Mouse (Mus musculus): Measurements from ENCODE around the gene Cbfa2t3. TPM values are rescaled to one million over a fixed set of nuclear protein-coding genes. Genes with fewer than 3 reads are reported as not detected.

Gene Cbfa2t3
- polyA plus RNA-seq, 1 experiment from 2014 or later: 4.8 TPM

GRCm38 (mm10) chr8:122618660-122619378, 80.1 kb downstream of the Cbfa2t3 start:
- Histone ChIP-seq H3K9ac (ENCODE audit: low read length) (no peak overlapping the region), H3K27ac (ENCODE audit: low read length) (no peak overlapping the region), H3K36me3 (ENCODE audit: control insufficient read depth, insufficient read depth) (peaks cover 4% of the 10 kb centered on the region; the same call in 1 of the 2 replicates), H3K4me3 (ENCODE audit: low read length) (no peak overlapping the region), H3K4me2 (ENCODE audit: low read depth, low read length) (no peak overlapping the region), H3K9me3 (replicated peaks; ENCODE audit: control insufficient read depth, low read length) (no peaks in the 10 kb centered on the region), H3K27me3 (ENCODE audit: control insufficient read depth, insufficient read depth, low read length) (no peaks in the 10 kb centered on the region), H3K4me1 (ENCODE audit: control insufficient read depth, insufficient read depth, low read length) (peaks cover 3% of the 10 kb centered on the region)
- ATAC-seq (replicated peaks; ENCODE audit: extremely low read depth, insufficient read depth, low FRiP score): no peak
- WGBS: 68% methylated on average over 6 of the region's 6 CpGs

- Histone ChIP-seq H3K9me3 (replicated peaks; ENCODE audit: control insufficient read depth, low read length) (no peaks in the 10 kb centered on the region), H3K4me1 (ENCODE audit: control insufficient read depth, insufficient read depth, low read length) (peaks cover 3% of the 10 kb centered on the region), H3K27ac (ENCODE audit: low read length) (no peak overlapping the region), H3K27me3 (ENCODE audit: control insufficient read depth, insufficient read depth, low read length) (no peaks in the 10 kb centered on the region), H3K9ac (ENCODE audit: low read length) (no peak overlapping the region; the same call in 1 of the 2 replicates), H3K36me3 (ENCODE audit: control insufficient read depth, insufficient read depth) (peaks cover 4% of the 10 kb centered on the region; the same call in 1 of the 2 replicates), H3K4me3 (ENCODE audit: low read length) (no peak overlapping the region), H3K4me2 (ENCODE audit: low read depth, low read length) (no peak overlapping the region)
- ATAC-seq (replicated peaks; ENCODE audit: extremely low read depth, insufficient read depth, low FRiP score): no peak
- 29% methylated on average over 5 of the region's 7 CpGs for WGBS
Measured at GRCm38 (mm10) chr8:122617947-122618546, 80.9 kb downstream of the Cbfa2t3 start.

DNA sequence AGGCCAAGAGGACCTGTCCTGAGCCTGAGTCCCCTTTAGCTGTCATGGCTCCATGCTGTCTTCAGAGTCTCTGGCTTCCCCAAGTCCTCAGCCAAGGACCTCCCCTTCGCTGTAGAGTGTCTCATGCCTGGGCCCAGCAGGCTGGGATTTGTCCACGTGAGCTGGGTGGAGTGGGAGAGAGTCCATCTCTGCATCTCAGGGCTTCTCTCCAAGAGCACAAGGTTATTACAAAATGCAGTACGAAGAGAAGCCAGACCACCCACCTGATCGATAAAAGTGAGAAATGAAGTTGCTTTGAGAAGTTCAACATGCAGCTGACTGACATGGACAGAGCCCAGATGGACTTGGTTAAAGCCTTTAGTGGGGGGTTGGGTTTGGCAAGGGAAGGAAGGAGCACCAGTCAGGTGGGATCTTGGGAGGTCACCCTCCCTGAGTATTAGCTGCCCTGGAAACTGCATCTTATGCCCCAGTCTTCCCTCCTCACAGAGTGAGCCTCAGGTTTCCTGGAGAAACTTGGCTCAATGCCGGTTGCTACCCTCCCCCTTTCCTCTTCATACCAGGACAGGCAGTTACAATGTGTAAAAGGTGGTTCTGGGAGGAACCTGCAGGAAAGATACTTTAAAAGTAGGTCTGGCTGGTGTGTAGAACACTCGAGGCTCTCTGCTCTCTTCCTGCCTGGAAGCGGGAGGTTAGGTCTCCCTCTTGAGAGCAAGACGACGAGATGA, 82.6 kb downstream of the Cbfa2t3 start:
- H3K9ac ChIP-seq (ENCODE audit: low read length): no peak overlapping the region
- H3K36me3 ChIP-seq (ENCODE audit: control insufficient read depth, insufficient read depth): peaks cover 4% of the 10 kb centered on the region; the same call in 1 of the 2 replicates
- ATAC-seq (replicated peaks; ENCODE audit: extremely low read depth, insufficient read depth, low FRiP score): no peak
- H3K4me2 ChIP-seq (ENCODE audit: low read depth, low read length): no peak overlapping the region
- H3K9me3 ChIP-seq (replicated peaks; ENCODE audit: control insufficient read depth, low read length): no peaks in the 10 kb centered on the region
- no peaks in the 10 kb centered on the region for H3K27me3 ChIP-seq (ENCODE audit: control insufficient read depth, insufficient read depth, low read length)
- peaks cover 13% of the 10 kb centered on the region for H3K4me1 ChIP-seq (ENCODE audit: control insufficient read depth, insufficient read depth, low read length)
- H3K4me3 ChIP-seq (ENCODE audit: low read length): no peak overlapping the region
- WGBS: 62% methylated on average over 9 of the region's 9 CpGs
- no peak overlapping the region for H3K27ac ChIP-seq (ENCODE audit: low read length)

- H3K27me3 ChIP-seq (ENCODE audit: control insufficient read depth, insufficient read depth, low read length): no peaks in the 10 kb centered on the region
- under 1% methylated on average over 56 of the region's 57 CpGs for WGBS
Measured at GRCm38 (mm10) chr8:122611295-122612133, 87.4 kb downstream of the Cbfa2t3 start, which contains the start of the genes Galns and Trappc2l. Galns (minus strand) TSS chr8:122611463. Trappc2l (plus strand) TSS chr8:122611640.

DNA sequence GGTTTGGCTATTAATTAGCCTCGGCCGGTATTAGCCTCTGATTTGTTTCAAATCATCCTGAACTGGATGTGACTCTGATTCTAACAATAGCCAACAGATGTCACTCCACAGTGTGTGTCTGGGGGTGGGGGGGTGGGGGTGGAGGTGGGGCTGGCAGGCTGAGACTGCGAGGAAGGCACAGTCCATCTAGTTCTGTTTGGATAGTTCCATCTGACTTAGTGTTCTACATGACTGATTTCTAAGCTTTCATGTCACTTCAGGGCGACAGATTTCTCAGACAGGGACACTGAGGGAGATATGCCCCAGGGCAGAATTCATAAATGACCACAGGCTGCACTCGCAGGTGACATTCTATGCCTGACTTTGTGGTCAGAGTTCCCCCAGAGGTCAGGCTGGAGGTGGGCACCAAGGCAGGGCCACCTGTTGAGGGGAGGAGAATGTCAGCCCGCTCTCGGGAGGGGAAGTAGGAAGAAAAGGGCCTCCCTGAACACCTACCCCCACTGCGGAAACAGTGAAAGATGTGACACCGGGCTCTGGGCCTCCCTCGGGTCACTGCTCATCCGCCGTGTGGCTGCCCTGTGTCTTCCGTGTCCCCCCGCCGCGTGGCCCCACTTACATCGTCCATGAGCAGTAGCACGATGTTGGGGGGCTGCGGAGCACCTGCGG, 88.2 kb downstream of the Cbfa2t3 start:
- peak overlapping the region; percentile 86 for H3K9ac ChIP-seq (ENCODE audit: low read length)
- H3K4me1 ChIP-seq (ENCODE audit: control insufficient read depth, insufficient read depth, low read length): peaks cover 17% of the 10 kb centered on the region
- peak; percentile 19 for ATAC-seq (replicated peaks; ENCODE audit: extremely low read depth, insufficient read depth, low FRiP score)
- H3K27ac ChIP-seq (ENCODE audit: low read length): peak overlapping the region; percentile 78
- H3K36me3 ChIP-seq (ENCODE audit: control insufficient read depth, insufficient read depth): peaks cover 4% of the 10 kb centered on the region; the same call in 1 of the 2 replicates
- peak overlapping the region; percentile 81 for H3K4me3 ChIP-seq (ENCODE audit: low read length)
- H3K9me3 ChIP-seq (replicated peaks; ENCODE audit: control insufficient read depth, low read length): no peaks in the 10 kb centered on the region
- H3K4me2 ChIP-seq (ENCODE audit: low read depth, low read length): peak overlapping the region; percentile 92
- WGBS: 3% methylated on average over 20 of the region's 20 CpGs
- H3K27me3 ChIP-seq (ENCODE audit: control insufficient read depth, insufficient read depth, low read length): no peaks in the 10 kb centered on the region

More at GRCm38 (mm10) chr8:122611295-122612133, 87.4 kb downstream of the Cbfa2t3 start, which contains the start of the genes Galns and Trappc2l:
- Histone ChIP-seq H3K4me2 (ENCODE audit: low read depth, low read length) (peak within 1 kb of the TSS; percentile 93), H3K4me1 (ENCODE audit: control insufficient read depth, insufficient read depth, low read length) (peaks cover 17% of the 10 kb centered on the region), H3K4me3 (ENCODE audit: low read length) (peak within 1 kb of the TSS; percentile 81), H3K9me3 (replicated peaks; ENCODE audit: control insufficient read depth, low read length) (no peaks in the 10 kb centered on the region), H3K27ac (ENCODE audit: low read length) (peak within 1 kb of the TSS; percentile 89), H3K9ac (ENCODE audit: low read length) (peak within 1 kb of the TSS; percentile 86), H3K36me3 (ENCODE audit: control insufficient read depth, insufficient read depth) (peaks cover 4% of the 10 kb centered on the region; the same call in 1 of the 2 replicates)
- peak; percentile 99 for ATAC-seq (replicated peaks; ENCODE audit: extremely low read depth, insufficient read depth, low FRiP score)

DNA sequence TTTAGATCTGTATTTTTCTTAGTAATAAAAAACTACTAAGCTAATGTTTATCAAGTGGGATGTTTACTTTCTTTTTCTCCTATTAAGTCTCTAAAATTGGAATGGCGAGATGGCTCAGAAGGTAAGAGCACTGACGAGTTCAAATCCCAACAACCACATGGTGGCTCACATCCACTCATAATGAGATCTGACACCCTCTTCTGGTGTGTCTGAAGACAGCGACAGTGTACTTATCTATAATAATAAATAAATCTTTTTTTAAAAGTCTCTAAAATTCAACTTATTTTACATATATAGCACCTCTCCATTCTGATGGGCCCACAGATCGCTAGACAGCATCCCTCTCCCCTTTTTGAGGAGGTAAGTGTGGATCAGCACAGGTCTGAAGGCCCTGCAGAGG, 88.7 kb downstream of the Cbfa2t3 start:
- H3K4me2 ChIP-seq (ENCODE audit: low read depth, low read length): peak overlapping the region; percentile 92
- peak overlapping the region; percentile 20; the same call in 1 of the 2 replicates for H3K27ac ChIP-seq (ENCODE audit: low read length)
- H3K4me3 ChIP-seq (ENCODE audit: low read length): peak overlapping the region; percentile 81
- peaks cover 21% of the 10 kb centered on the region for H3K4me1 ChIP-seq (ENCODE audit: control insufficient read depth, insufficient read depth, low read length)
- H3K27me3 ChIP-seq (ENCODE audit: control insufficient read depth, insufficient read depth, low read length): no peaks in the 10 kb centered on the region
- H3K9ac ChIP-seq (ENCODE audit: low read length): peak overlapping the region; percentile 46
- no peak for ATAC-seq (replicated peaks; ENCODE audit: extremely low read depth, insufficient read depth, low FRiP score)
- no peaks in the 10 kb centered on the region for H3K9me3 ChIP-seq (replicated peaks; ENCODE audit: control insufficient read depth, low read length)
- 59% methylated on average over 4 of the region's 4 CpGs for WGBS
- peaks cover 4% of the 10 kb centered on the region; the same call in 1 of the 2 replicates for H3K36me3 ChIP-seq (ENCODE audit: control insufficient read depth, insufficient read depth)

DNA sequence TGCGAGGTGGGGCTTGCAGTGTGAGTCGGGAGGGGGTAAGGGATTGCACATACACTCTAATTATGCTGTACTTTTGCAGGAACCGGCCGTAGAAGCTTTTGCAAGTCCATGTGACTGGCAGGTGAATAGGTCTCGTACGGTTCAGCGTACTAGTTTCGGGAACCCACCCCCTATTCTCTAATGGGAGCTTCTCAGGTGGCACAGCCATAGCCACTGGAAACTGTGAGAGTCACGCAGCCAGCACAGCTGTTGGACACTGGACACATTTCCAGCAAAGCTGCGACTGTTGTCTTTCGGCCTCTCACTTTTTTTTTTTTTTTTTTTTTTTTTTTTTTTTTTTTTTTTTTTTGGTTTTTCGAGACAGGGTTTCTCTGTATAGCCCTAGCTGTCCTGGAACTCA, 92.1 kb downstream of the Cbfa2t3 start:
- Histone ChIP-seq H3K27ac (ENCODE audit: low read length) (no peak overlapping the region), H3K4me2 (ENCODE audit: low read depth, low read length) (no peak overlapping the region), H3K4me1 (ENCODE audit: control insufficient read depth, insufficient read depth, low read length) (peaks cover 16% of the 10 kb centered on the region), H3K36me3 (ENCODE audit: control insufficient read depth, insufficient read depth) (no peaks in the 10 kb centered on the region), H3K9ac (ENCODE audit: low read length) (no peak overlapping the region), H3K27me3 (ENCODE audit: control insufficient read depth, insufficient read depth, low read length) (no peaks in the 10 kb centered on the region), H3K9me3 (replicated peaks; ENCODE audit: control insufficient read depth, low read length) (no peaks in the 10 kb centered on the region), H3K4me3 (ENCODE audit: low read length) (no peak overlapping the region)
- ATAC-seq (replicated peaks; ENCODE audit: extremely low read depth, insufficient read depth, low FRiP score): no peak
- WGBS: 83% methylated on average over 11 of the region's 12 CpGs

DNA sequence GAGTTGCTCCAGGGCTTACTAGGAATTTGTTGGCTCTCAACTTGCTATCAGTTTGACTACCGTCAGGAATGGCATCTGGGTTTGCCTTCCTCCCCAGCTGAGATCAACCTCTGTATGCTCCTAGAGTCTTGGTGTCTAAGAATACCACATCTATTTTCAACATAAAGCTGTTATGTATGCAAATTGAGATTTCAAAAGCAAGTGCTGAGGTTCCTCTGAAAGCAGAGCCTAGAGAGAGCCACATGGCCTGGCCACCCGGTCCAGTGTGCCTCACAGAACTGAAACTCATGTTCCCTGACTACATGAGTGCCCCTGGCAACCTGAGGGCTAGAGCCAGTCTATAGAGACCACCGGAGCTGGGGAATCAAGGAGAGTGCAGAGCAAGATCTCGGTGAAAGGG, 93.5 kb downstream of the Cbfa2t3 start:
- Histone ChIP-seq H3K9me3 (replicated peaks; ENCODE audit: control insufficient read depth, low read length) (no peaks in the 10 kb centered on the region), H3K4me3 (ENCODE audit: low read length) (no peak overlapping the region), H3K4me1 (ENCODE audit: control insufficient read depth, insufficient read depth, low read length) (peaks cover 11% of the 10 kb centered on the region), H3K4me2 (ENCODE audit: low read depth, low read length) (peak overlapping the region; percentile 26; the same call in 1 of the 2 replicates), H3K27me3 (ENCODE audit: control insufficient read depth, insufficient read depth, low read length) (no peaks in the 10 kb centered on the region), H3K9ac (ENCODE audit: low read length) (no peak overlapping the region), H3K27ac (ENCODE audit: low read length) (peak overlapping the region; percentile 67), H3K36me3 (ENCODE audit: control insufficient read depth, insufficient read depth) (no peaks in the 10 kb centered on the region)
- WGBS: 50% methylated on average over 4 of the region's 4 CpGs
- ATAC-seq (replicated peaks; ENCODE audit: extremely low read depth, insufficient read depth, low FRiP score): no peak
